Mouse (Mus musculus): ENCODE measurements around the gene Mgst3. TPM values are rescaled to one million over a fixed set of nuclear protein-coding genes. Genes with fewer than 3 reads are reported as not detected.

Mgst3 gene
- total and polyA plus RNA-seq, 3 experiments = 10.9 to 34.4 (median 22.7) TPM

GRCm38 (mm10) chr1:167372739-167373138, 20.9 kb downstream of the Mgst3 start:
- DNase-seq (ENCODE audit: low spot score) = no peak
- H3K36me3 ChIP-seq (replicated peaks) = peaks cover 43% of the 10 kb centered on the region
- ATAC-seq (ENCODE audit: extremely low read depth, insufficient number of reproducible peaks, low FRiP score, poor library complexity, severe bottlenecking) = no peak

GRCm38 (mm10) chr1:167369905-167370304, 23.7 kb downstream of the Mgst3 start:
- H3K4me3 ChIP-seq (ENCODE audit: low read depth, low read length) = no peak overlapping the region
- no peaks in the 10 kb centered on the region for H3K27me3 ChIP-seq (ENCODE audit: insufficient read depth, low read length)
- ATAC-seq (ENCODE audit: extremely low read depth, insufficient number of reproducible peaks, low FRiP score, poor library complexity, severe bottlenecking) (peak; percentile 68), DNase-seq (ENCODE audit: low spot score) (peak; percentile 63)
- H3K9me3 ChIP-seq (replicated peaks) = no peaks in the 10 kb centered on the region
- peaks cover 38% of the 10 kb centered on the region for H3K4me1 ChIP-seq (ENCODE audit: insufficient read depth, low read depth, low read length)
- H3K36me3 ChIP-seq (replicated peaks) = peaks cover 61% of the 10 kb centered on the region
- TF ChIP-seq GATA2 (IDR thresholded peaks at IDR 0.05; ENCODE audit: borderline replicate concordance, low read depth, low read length) (no peak), GATA1 (IDR thresholded peaks at IDR 0.05; ENCODE audit: borderline replicate concordance, low read length) (no peak), CTCF (IDR thresholded peaks at IDR 0.05; ENCODE audit: low read depth, low read length) (peak; percentile 78)

More at GRCm38 (mm10) chr1:167372739-167373138, 20.9 kb downstream of the Mgst3 start:
- Histone ChIP-seq H3K4me1 (ENCODE audit: insufficient read depth, low read depth, low read length) (peaks cover 30% of the 10 kb centered on the region), H3K27me3 (ENCODE audit: insufficient read depth, low read length) (no peaks in the 10 kb centered on the region), H3K9me3 (replicated peaks) (no peaks in the 10 kb centered on the region), H3K4me3 (ENCODE audit: low read depth, low read length) (no peak overlapping the region)
- TF ChIP-seq CTCF (IDR thresholded peaks at IDR 0.05; ENCODE audit: low read depth, low read length) (no peak), TAL1 (conservative IDR thresholded peaks at IDR 0.05; ENCODE audit: low read depth, low read length) (no peak), GATA2 (IDR thresholded peaks at IDR 0.05; ENCODE audit: borderline replicate concordance, low read depth, low read length) (no peak), POLR2AphosphoS5 (IDR thresholded peaks at IDR 0.05; ENCODE audit: insufficient replicate concordance, low read depth, low read length) (no peak), GATA1 (IDR thresholded peaks at IDR 0.05; ENCODE audit: borderline replicate concordance, low read length) (no peak)

GRCm38 (mm10) chr1:167368513-167368912, 25.1 kb downstream of the Mgst3 start:
- TF ChIP-seq TAL1 (conservative IDR thresholded peaks at IDR 0.05; ENCODE audit: low read depth, low read length) (no peak), GATA2 (IDR thresholded peaks at IDR 0.05; ENCODE audit: borderline replicate concordance, low read depth, low read length) (no peak), POLR2AphosphoS5 (IDR thresholded peaks at IDR 0.05; ENCODE audit: insufficient replicate concordance, low read depth, low read length) (no peak), GATA1 (IDR thresholded peaks at IDR 0.05; ENCODE audit: borderline replicate concordance, low read length) (no peak), CTCF (IDR thresholded peaks at IDR 0.05; ENCODE audit: low read depth, low read length) (no peak)
- ATAC-seq (ENCODE audit: extremely low read depth, insufficient number of reproducible peaks, low FRiP score, poor library complexity, severe bottlenecking) (peak; percentile 81), DNase-seq (ENCODE audit: low spot score) (peak; percentile 54)
- Histone ChIP-seq H3K27me3 (ENCODE audit: insufficient read depth, low read length) (no peaks in the 10 kb centered on the region), H3K4me3 (ENCODE audit: low read depth, low read length) (peak overlapping the region; percentile 54; the same call in 1 of the 2 replicates), H3K4me1 (ENCODE audit: insufficient read depth, low read depth, low read length) (peaks cover 38% of the 10 kb centered on the region), H3K36me3 (replicated peaks) (peaks cover 67% of the 10 kb centered on the region), H3K9me3 (replicated peaks) (no peaks in the 10 kb centered on the region)

- DNase-seq (ENCODE audit: low spot score) (no peak), ATAC-seq (ENCODE audit: extremely low read depth, insufficient number of reproducible peaks, low FRiP score, poor library complexity, severe bottlenecking) (peak; percentile 56)
- Histone ChIP-seq H3K4me1 (ENCODE audit: insufficient read depth, low read depth, low read length) (peaks cover 38% of the 10 kb centered on the region), H3K9me3 (replicated peaks) (no peaks in the 10 kb centered on the region), H3K27me3 (ENCODE audit: insufficient read depth, low read length) (no peaks in the 10 kb centered on the region), H3K36me3 (replicated peaks) (peaks cover 71% of the 10 kb centered on the region), H3K4me3 (ENCODE audit: low read depth, low read length) (no peak overlapping the region)
- TF ChIP-seq GATA1 (IDR thresholded peaks at IDR 0.05; ENCODE audit: borderline replicate concordance, low read length) = no peak
- TF ChIP-seq TAL1 (conservative IDR thresholded peaks at IDR 0.05; ENCODE audit: low read depth, low read length) = peak; percentile 57
- no peak for TF ChIP-seq CTCF (IDR thresholded peaks at IDR 0.05; ENCODE audit: low read depth, low read length)
- no peak for TF ChIP-seq GATA2 (IDR thresholded peaks at IDR 0.05; ENCODE audit: borderline replicate concordance, low read depth, low read length)
- TF ChIP-seq POLR2AphosphoS5 (IDR thresholded peaks at IDR 0.05; ENCODE audit: insufficient replicate concordance, low read depth, low read length) = no peak
Observed at GRCm38 (mm10) chr1:167368018-167368417, 25.6 kb downstream of the Mgst3 start.

GRCm38 (mm10) chr1:167366621-167367020, 27.0 kb downstream of the Mgst3 start:
- ATAC-seq (ENCODE audit: extremely low read depth, insufficient number of reproducible peaks, low FRiP score, poor library complexity, severe bottlenecking) (no peak), DNase-seq (ENCODE audit: low spot score) (no peak)
- H3K36me3 ChIP-seq (replicated peaks) = peaks cover 79% of the 10 kb centered on the region
- no peaks in the 10 kb centered on the region for H3K27me3 ChIP-seq (ENCODE audit: insufficient read depth, low read length)
- H3K4me3 ChIP-seq (ENCODE audit: low read depth, low read length) = no peak overlapping the region
- H3K4me1 ChIP-seq (ENCODE audit: insufficient read depth, low read depth, low read length) = peaks cover 38% of the 10 kb centered on the region
- no peaks in the 10 kb centered on the region for H3K9me3 ChIP-seq (replicated peaks)
- TF ChIP-seq POLR2AphosphoS5 (IDR thresholded peaks at IDR 0.05; ENCODE audit: insufficient replicate concordance, low read depth, low read length) = no peak

GRCm38 (mm10) chr1:167365808-167366207, 27.8 kb downstream of the Mgst3 start:
- Histone ChIP-seq H3K4me3 (ENCODE audit: low read depth, low read length) (no peak overlapping the region), H3K4me1 (ENCODE audit: insufficient read depth, low read depth, low read length) (peaks cover 37% of the 10 kb centered on the region), H3K27me3 (ENCODE audit: insufficient read depth, low read length) (no peaks in the 10 kb centered on the region), H3K9me3 (replicated peaks) (no peaks in the 10 kb centered on the region), H3K36me3 (replicated peaks) (peaks cover 85% of the 10 kb centered on the region)
- TF ChIP-seq GATA1 (IDR thresholded peaks at IDR 0.05; ENCODE audit: borderline replicate concordance, low read length) (no peak), POLR2AphosphoS5 (IDR thresholded peaks at IDR 0.05; ENCODE audit: insufficient replicate concordance, low read depth, low read length) (no peak), GATA2 (IDR thresholded peaks at IDR 0.05; ENCODE audit: borderline replicate concordance, low read depth, low read length) (no peak), TAL1 (conservative IDR thresholded peaks at IDR 0.05; ENCODE audit: low read depth, low read length) (no peak), CTCF (IDR thresholded peaks at IDR 0.05; ENCODE audit: low read depth, low read length) (no peak)
- DNase-seq (ENCODE audit: low spot score) (no peak), ATAC-seq (ENCODE audit: extremely low read depth, insufficient number of reproducible peaks, low FRiP score, poor library complexity, severe bottlenecking) (no peak)

- no peak for TF ChIP-seq GATA1 (IDR thresholded peaks at IDR 0.05; ENCODE audit: borderline replicate concordance, low read length)
- TF ChIP-seq GATA2 (IDR thresholded peaks at IDR 0.05; ENCODE audit: borderline replicate concordance, low read depth, low read length) = no peak
- TF ChIP-seq TAL1 (conservative IDR thresholded peaks at IDR 0.05; ENCODE audit: low read depth, low read length) = no peak
- no peak for TF ChIP-seq CTCF (IDR thresholded peaks at IDR 0.05; ENCODE audit: low read depth, low read length)
- no peak for TF ChIP-seq POLR2AphosphoS5 (IDR thresholded peaks at IDR 0.05; ENCODE audit: insufficient replicate concordance, low read depth, low read length)
- DNase-seq (ENCODE audit: low spot score) (no peak), ATAC-seq (ENCODE audit: extremely low read depth, insufficient number of reproducible peaks, low FRiP score, poor library complexity, severe bottlenecking) (no peak)
- Histone ChIP-seq H3K27me3 (ENCODE audit: insufficient read depth, low read length) (no peaks in the 10 kb centered on the region), H3K36me3 (replicated peaks) (peaks cover 95% of the 10 kb centered on the region), H3K4me3 (ENCODE audit: low read depth, low read length) (no peak overlapping the region), H3K4me1 (ENCODE audit: insufficient read depth, low read depth, low read length) (peaks cover 14% of the 10 kb centered on the region), H3K9me3 (replicated peaks) (no peaks in the 10 kb centered on the region)
Observed at GRCm38 (mm10) chr1:167363322-167363721, 30.3 kb downstream of the Mgst3 start.

Data from G1E (cell line).